Mouse (Mus musculus) bone marrow macrophage, adult 2 months (primary cell): Measurements from ENCODE around the gene Kirrel2.
"Not testable (repeated sequence)": the region's sequence is repeated elsewhere in the genome, so short reads cannot be mapped to it uniquely, and the experiment has no call there.

Experiments used
- CTCF ChIP-seq: IDR thresholded peaks from 2 replicates; pipeline ENCODE4 v1.5.1; 2012; ENCODE audit warnings: low read depth, mild to moderate bottlenecking, low read length, moderate library complexity
- POLR2A ChIP-seq: IDR thresholded peaks from 2 replicates; pipeline ENCODE4 v1.6.1; 2012; ENCODE audit warnings: mild to moderate bottlenecking, low read depth, low read length, borderline replicate concordance

DNA sequence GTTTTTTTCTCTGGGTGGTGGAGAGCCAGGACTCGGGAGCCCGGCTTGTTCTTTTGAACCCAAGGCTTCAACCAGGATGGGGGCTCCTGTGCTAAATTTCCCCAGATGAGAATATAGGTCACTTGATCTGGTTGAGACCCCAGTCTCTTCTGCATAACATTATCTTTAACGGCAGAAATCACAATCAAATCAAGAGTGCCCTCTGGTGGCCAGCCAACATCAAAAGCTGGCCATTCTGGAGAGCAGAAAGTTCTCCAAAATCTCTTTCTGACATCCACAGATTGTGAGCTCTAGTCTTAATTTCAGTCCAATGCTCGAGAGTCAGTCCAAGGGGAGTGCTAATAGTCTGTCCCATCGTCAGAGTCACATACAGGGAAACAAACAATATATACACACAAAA lies 43.7 kb upstream of the Kirrel2 start:
- peak; percentile 19; the same call in 1 of the 2 replicates for TF ChIP-seq CTCF
- TF ChIP-seq POLR2A, result not testable (repeated sequence)
